Mouse (Mus musculus): ENCODE data around the gene Mbnl3. TPM values are rescaled to one million over a fixed set of nuclear protein-coding genes. Genes with fewer than 3 reads are reported as not detected.

Gene Mbnl3
- polyA plus RNA-seq, 1 experiment from 2014 or later: 3.0 TPM

GRCm38 (mm10) chrX:51170404-51170803, 35.9 kb downstream of the Mbnl3 start:
- Histone ChIP-seq H3K4me3 (ENCODE audit: low read depth, low read length) (no peak overlapping the region), H3K9me3 (ENCODE audit: control insufficient read depth) (no peaks in the 10 kb centered on the region), H3K4me1 (replicated peaks; ENCODE audit: control insufficient read depth, insufficient read depth, low read length) (no peaks in the 10 kb centered on the region), H3K27ac (ENCODE audit: low read depth, low read length) (no peak overlapping the region), H3K9ac (ENCODE audit: low read depth, low read length) (no peak overlapping the region), H3K36me3 (ENCODE audit: control insufficient read depth, insufficient read depth) (no peaks in the 10 kb centered on the region), H3K4me2 (replicated peaks; ENCODE audit: low read depth) (no peak overlapping the region), H3K27me3 (replicated peaks; ENCODE audit: control insufficient read depth, insufficient read depth, low read length) (no peaks in the 10 kb centered on the region)
- ATAC-seq: no peak
- no peak for TF ChIP-seq CTCF (IDR thresholded peaks at IDR 0.05; ENCODE audit: low read depth)
- 74% methylated on average over 1 of the region's 1 CpGs for WGBS

- ATAC-seq: no peak
- Histone ChIP-seq H3K4me3 (ENCODE audit: low read depth, low read length) (no peak overlapping the region), H3K36me3 (ENCODE audit: control insufficient read depth, insufficient read depth) (no peaks in the 10 kb centered on the region), H3K9ac (ENCODE audit: low read depth, low read length) (no peak overlapping the region), H3K4me1 (replicated peaks; ENCODE audit: control insufficient read depth, insufficient read depth, low read length) (no peaks in the 10 kb centered on the region), H3K27me3 (replicated peaks; ENCODE audit: control insufficient read depth, insufficient read depth, low read length) (no peaks in the 10 kb centered on the region), H3K4me2 (replicated peaks; ENCODE audit: low read depth) (no peak overlapping the region), H3K9me3 (ENCODE audit: control insufficient read depth) (no peaks in the 10 kb centered on the region), H3K27ac (ENCODE audit: low read depth, low read length) (no peak overlapping the region)
- TF ChIP-seq CTCF (IDR thresholded peaks at IDR 0.05; ENCODE audit: low read depth): no peak
- 66% methylated on average over 5 of the region's 5 CpGs for whole genome bisulfite sequencing
These were observed 36.8 kb downstream of the Mbnl3 start for GRCm38 (mm10) chrX:51169476-51170045.

GRCm38 (mm10) chrX:51167976-51168375, 38.4 kb downstream of the Mbnl3 start:
- no peak overlapping the region for H3K27ac ChIP-seq (ENCODE audit: low read depth, low read length)
- H3K36me3 ChIP-seq (ENCODE audit: control insufficient read depth, insufficient read depth): no peaks in the 10 kb centered on the region
- 92% methylated on average over 3 of the region's 3 CpGs for WGBS
- no peaks in the 10 kb centered on the region for H3K4me1 ChIP-seq (replicated peaks; ENCODE audit: control insufficient read depth, insufficient read depth, low read length)
- ATAC-seq: no peak
- no peaks in the 10 kb centered on the region for H3K9me3 ChIP-seq (ENCODE audit: control insufficient read depth)
- no peak overlapping the region for H3K4me2 ChIP-seq (replicated peaks; ENCODE audit: low read depth)
- H3K9ac ChIP-seq (ENCODE audit: low read depth, low read length): no peak overlapping the region
- no peak for TF ChIP-seq CTCF (IDR thresholded peaks at IDR 0.05; ENCODE audit: low read depth)
- H3K27me3 ChIP-seq (replicated peaks; ENCODE audit: control insufficient read depth, insufficient read depth, low read length): no peaks in the 10 kb centered on the region
- H3K4me3 ChIP-seq (ENCODE audit: low read depth, low read length): no peak overlapping the region

- no peak overlapping the region for H3K4me3 ChIP-seq (ENCODE audit: low read depth, low read length)
- no peaks in the 10 kb centered on the region for H3K4me1 ChIP-seq (replicated peaks; ENCODE audit: control insufficient read depth, insufficient read depth, low read length)
- no peak for ATAC-seq
- H3K9ac ChIP-seq (ENCODE audit: low read depth, low read length): no peak overlapping the region
- H3K4me2 ChIP-seq (replicated peaks; ENCODE audit: low read depth): no peak overlapping the region
- no peak for TF ChIP-seq CTCF (IDR thresholded peaks at IDR 0.05; ENCODE audit: low read depth)
- H3K9me3 ChIP-seq (ENCODE audit: control insufficient read depth): no peaks in the 10 kb centered on the region
- no peaks in the 10 kb centered on the region for H3K27me3 ChIP-seq (replicated peaks; ENCODE audit: control insufficient read depth, insufficient read depth, low read length)
- H3K36me3 ChIP-seq (ENCODE audit: control insufficient read depth, insufficient read depth): no peaks in the 10 kb centered on the region
- 78% methylated on average over 5 of the region's 5 CpGs for WGBS
- H3K27ac ChIP-seq (ENCODE audit: low read depth, low read length): no peak overlapping the region
These were observed 41.6 kb downstream of the Mbnl3 start for GRCm38 (mm10) chrX:51164766-51165165.

GRCm38 (mm10) chrX:51148436-51148835, 57.9 kb downstream of the Mbnl3 start:
- Histone ChIP-seq H3K4me2 (replicated peaks; ENCODE audit: low read depth) (no peak overlapping the region), H3K9ac (ENCODE audit: low read depth, low read length) (no peak overlapping the region), H3K27me3 (replicated peaks; ENCODE audit: control insufficient read depth, insufficient read depth, low read length) (no peaks in the 10 kb centered on the region), H3K9me3 (ENCODE audit: control insufficient read depth) (no peaks in the 10 kb centered on the region), H3K4me3 (ENCODE audit: low read depth, low read length) (no peak overlapping the region), H3K4me1 (replicated peaks; ENCODE audit: control insufficient read depth, insufficient read depth, low read length) (no peaks in the 10 kb centered on the region), H3K27ac (ENCODE audit: low read depth, low read length) (no peak overlapping the region), H3K36me3 (ENCODE audit: control insufficient read depth, insufficient read depth) (no peaks in the 10 kb centered on the region)
- no peak for TF ChIP-seq CTCF (IDR thresholded peaks at IDR 0.05; ENCODE audit: low read depth)
- ATAC-seq: no peak
- 76% methylated on average over 4 of the region's 4 CpGs for WGBS

GRCm38 (mm10) chrX:51146351-51146750, 60.0 kb downstream of the Mbnl3 start:
- Histone ChIP-seq H3K9me3 (ENCODE audit: control insufficient read depth) (no peaks in the 10 kb centered on the region), H3K36me3 (ENCODE audit: control insufficient read depth, insufficient read depth) (no peaks in the 10 kb centered on the region), H3K27me3 (replicated peaks; ENCODE audit: control insufficient read depth, insufficient read depth, low read length) (no peaks in the 10 kb centered on the region), H3K4me2 (replicated peaks; ENCODE audit: low read depth) (no peak overlapping the region), H3K9ac (ENCODE audit: low read depth, low read length) (no peak overlapping the region), H3K4me1 (replicated peaks; ENCODE audit: control insufficient read depth, insufficient read depth, low read length) (no peaks in the 10 kb centered on the region), H3K27ac (ENCODE audit: low read depth, low read length) (no peak overlapping the region), H3K4me3 (ENCODE audit: low read depth, low read length) (no peak overlapping the region)
- 53% methylated on average over 4 of the region's 4 CpGs for WGBS
- TF ChIP-seq CTCF (IDR thresholded peaks at IDR 0.05; ENCODE audit: low read depth): peak; percentile 58
- peak; percentile 53; the same call in 1 of the 2 replicates for ATAC-seq

- H3K9ac ChIP-seq (ENCODE audit: low read depth, low read length): no peak overlapping the region
- no peak overlapping the region for H3K27ac ChIP-seq (ENCODE audit: low read depth, low read length)
- no peak for ATAC-seq
- no peak overlapping the region for H3K4me3 ChIP-seq (ENCODE audit: low read depth, low read length)
- no peaks in the 10 kb centered on the region for H3K27me3 ChIP-seq (replicated peaks; ENCODE audit: control insufficient read depth, insufficient read depth, low read length)
- H3K4me1 ChIP-seq (replicated peaks; ENCODE audit: control insufficient read depth, insufficient read depth, low read length): no peaks in the 10 kb centered on the region
- no peaks in the 10 kb centered on the region for H3K9me3 ChIP-seq (ENCODE audit: control insufficient read depth)
- 31% methylated on average over 3 of the region's 3 CpGs for WGBS
- no peak for TF ChIP-seq CTCF (IDR thresholded peaks at IDR 0.05; ENCODE audit: low read depth)
- no peak overlapping the region for H3K4me2 ChIP-seq (replicated peaks; ENCODE audit: low read depth)
- no peaks in the 10 kb centered on the region for H3K36me3 ChIP-seq (ENCODE audit: control insufficient read depth, insufficient read depth)
These were observed 66.3 kb downstream of the Mbnl3 start for GRCm38 (mm10) chrX:51140055-51140454.

Measured in intestine, postnatal 0 days (tissue).